Mouse (Mus musculus) urinary bladder, postnatal 4 days (tissue): Measurements from ENCODE around the gene Gcdh.

Experiments used
- DNase-seq, 2 experiments: peaks; one replicate each; pipeline ENCODE4 v3.0.0; 2021 to 2022; ENCODE audit warnings: low spot score in 2 of 2

Gcdh gene

GRCm38 (mm10) chr8:84872309-84872965 lies 21.3 kb downstream of the Gcdh start:
- no peak for DNase-seq

- DNase-seq = peak; percentile 71 to 87
Observed at GRCm38 (mm10) chr8:84871376-84872308, 22.1 kb downstream of the Gcdh start, which contains the start of gene Syce2. Gene Syce2 (plus strand): TSS chr8:84872111.

- peak; percentile 87 to 92 for DNase-seq
Observed at GRCm38 (mm10) chr8:84856864-84857441, 36.8 kb downstream of the Gcdh start, which contains the start of gene Farsa. Gene Farsa (plus strand): TSS chr8:84856989.

GRCm38 (mm10) chr8:84856434-84856833 lies 37.3 kb downstream of the Gcdh start:
- DNase-seq = no peak

GRCm38 (mm10) chr8:84847684-84848435 lies 45.9 kb downstream of the Gcdh start:
- DNase-seq = no peak

- peak; percentile 99 for DNase-seq
Observed at GRCm38 (mm10) chr8:84846722-84847572, 46.8 kb downstream of the Gcdh start, which contains the start of gene Calr. Gene Calr (minus strand): TSS chr8:84846934.

- no peak for DNase-seq
Observed at GRCm38 (mm10) chr8:84846094-84846721, 47.5 kb downstream of the Gcdh start.

- DNase-seq = no peak
Observed at GRCm38 (mm10) chr8:84845355-84846093, 48.2 kb downstream of the Gcdh start.

GRCm38 (mm10) chr8:84844397-84845070 lies 49.2 kb downstream of the Gcdh start:
- no peak for DNase-seq

GRCm38 (mm10) chr8:84841514-84841913 lies 52.2 kb downstream of the Gcdh start:
- DNase-seq = no peak

- DNase-seq = peak; percentile 87 to 91
Observed at GRCm38 (mm10) chr8:84840248-84840999, 53.3 kb downstream of the Gcdh start, which contains the start of gene Rad23a. Gene Rad23a (minus strand): TSS chr8:84840665.

- DNase-seq = no peak
Observed at GRCm38 (mm10) chr8:84839875-84840247, 53.9 kb downstream of the Gcdh start.

GRCm38 (mm10) chr8:84839411-84839810 lies 54.3 kb downstream of the Gcdh start:
- no peak for DNase-seq

- no peak for DNase-seq
Observed at GRCm38 (mm10) chr8:84838513-84838912, 55.2 kb downstream of the Gcdh start.

- DNase-seq = no peak
Observed at GRCm38 (mm10) chr8:84837912-84838470, 55.7 kb downstream of the Gcdh start.

GRCm38 (mm10) chr8:84837149-84837911 lies 56.4 kb downstream of the Gcdh start:
- no peak for DNase-seq
